Mouse (Mus musculus): ENCODE results near the gene Pirb.

GRCm38 (mm10) chr7:3675228-3675548, 45.0 kb downstream of the Pirb start:
- TF ChIP-seq POLR2A (IDR thresholded peaks at IDR 0.05; ENCODE audit: extremely low read depth, insufficient read depth, low read length), result no peak
- TF ChIP-seq CTCF (IDR thresholded peaks at IDR 0.05; ENCODE audit: low read depth, low read length), result no peak
